In the genomic region with DNA sequence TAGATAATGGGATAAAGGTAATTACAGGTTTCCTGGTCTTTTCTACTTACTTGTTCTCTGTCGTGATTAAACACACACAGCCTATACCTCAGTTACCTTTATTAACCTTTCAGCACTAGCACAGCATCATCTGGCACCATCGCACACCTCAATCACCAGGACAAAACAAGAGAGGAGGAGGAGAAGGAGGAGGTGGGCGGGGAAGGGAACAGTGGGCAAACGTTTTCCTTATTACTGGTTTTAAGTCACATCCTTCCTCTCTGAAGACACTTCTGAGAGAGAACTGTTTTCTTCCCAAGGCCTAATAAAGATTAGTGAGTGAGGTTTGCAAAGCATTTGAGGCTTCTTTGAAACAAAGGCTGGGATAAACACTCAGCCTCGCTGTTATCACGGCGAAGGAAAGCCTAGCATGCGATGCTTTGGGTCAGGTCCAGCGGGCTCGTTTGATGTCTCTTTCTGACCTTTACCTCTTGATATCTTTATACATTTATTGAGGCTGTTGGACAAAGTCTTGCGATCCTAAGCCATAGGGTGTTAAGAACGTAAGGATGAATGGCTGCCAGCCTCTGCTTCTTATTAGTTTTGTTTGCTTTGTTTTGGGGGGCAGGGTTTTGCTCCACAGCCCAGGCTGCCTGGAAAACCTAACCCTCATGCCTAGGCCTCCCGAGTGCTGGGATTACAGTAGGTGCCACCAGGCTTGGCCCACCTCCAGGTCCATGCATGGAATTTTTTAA, we compare ENCODE assay signal across 17 mouse cellular contexts. TPM values are rescaled to one million over a fixed set of nuclear protein-coding genes. Genes with fewer than 3 reads are reported as not detected.
DNase-seq lines count a peak whose midpoint lies in the region; ATAC-seq and TF ChIP-seq lines count a peak whose summit lies in the region.
"Had no signal": no experiment of that assay in that cellular context is flagged by ENCODE, and none has a peak within 500 bp of the region (broad histone marks: within the 10 kb centered on the region; RNA-seq: fewer than 3 reads in every experiment).

No protein-coding gene starts in this region.

- no peaks in the 10 kb centered on the region for H3K9me3 ChIP-seq in liver, postnatal 0 days (ENCODE audit: low read length)
- no peaks in the 10 kb centered on the region for H3K9me3 ChIP-seq in liver, embryonic 12.5 days (replicated peaks)
- H3K9me3 ChIP-seq in midbrain, embryonic 14.5 days (ENCODE audit: control insufficient read depth, low read length), result no peaks in the 10 kb centered on the region
- H3K9me3 ChIP-seq: forebrain, embryonic 13.5 days; limb, embryonic 15.5 days; midbrain, embryonic 10.5 days had no signal

- WGBS in liver, postnatal 0 days (ENCODE audit: insufficient replicate concordance), result 43% methylated on average over 13 of the region's 13 CpGs
- 53% methylated on average over 13 of the region's 13 CpGs for WGBS in liver, embryonic 12.5 days (ENCODE audit: insufficient replicate concordance)
- 17% methylated on average over 13 of the region's 13 CpGs for WGBS in small intestine, adult 2 months
- 39% methylated on average over 13 of the region's 13 CpGs for WGBS in midbrain, embryonic 14.5 days

- H3K27me3 ChIP-seq in liver, postnatal 0 days (ENCODE audit: insufficient read depth, low read length), result no peaks in the 10 kb centered on the region
- no peaks in the 10 kb centered on the region for H3K27me3 ChIP-seq in liver, embryonic 12.5 days (replicated peaks)
- H3K27me3 ChIP-seq in small intestine, adult 2 months (ENCODE audit: control insufficient read depth, insufficient read depth, low read length), result no peaks in the 10 kb centered on the region
- H3K27me3 ChIP-seq in midbrain, embryonic 14.5 days (ENCODE audit: control insufficient read depth, insufficient read depth, low read length), result no peaks in the 10 kb centered on the region
- H3K27me3 ChIP-seq: CH12.LX; forebrain, embryonic 13.5 days; limb, embryonic 15.5 days had no signal

- no peaks in the 10 kb centered on the region; the same call in 1 of the 2 replicates for H3K36me3 ChIP-seq in liver, postnatal 0 days (replicated peaks; ENCODE audit: insufficient read depth, low read length)
- no peaks in the 10 kb centered on the region for H3K36me3 ChIP-seq in liver, embryonic 12.5 days
- H3K36me3 ChIP-seq in small intestine, adult 2 months (ENCODE audit: control insufficient read depth, insufficient read depth, low read length), result 0 out of 2 replicates have a peak, but pooled peaks cover 1% of the 10 kb centered on the region
- no peaks in the 10 kb centered on the region for H3K36me3 ChIP-seq in midbrain, embryonic 14.5 days (ENCODE audit: control insufficient read depth, insufficient read depth, low read length)
- H3K36me3 ChIP-seq: limb, embryonic 15.5 days; midbrain, embryonic 10.5 days had no signal

- no peak for ATAC-seq in liver, postnatal 0 days
- no peak for ATAC-seq in liver, embryonic 12.5 days
- ATAC-seq in midbrain, embryonic 14.5 days (ENCODE audit: low FRiP score, low TSS enrichment), result no peak
- ATAC-seq: forebrain, embryonic 13.5 days had no signal

- H3K4me2 ChIP-seq in liver, postnatal 0 days (ENCODE audit: low read depth, low read length), result no peak overlapping the region
- no peak overlapping the region for H3K4me2 ChIP-seq in liver, embryonic 12.5 days
- H3K4me2 ChIP-seq in midbrain, embryonic 14.5 days (ENCODE audit: low read length), result no peak overlapping the region
- H3K4me2 ChIP-seq: forebrain, embryonic 13.5 days; limb, embryonic 15.5 days had no signal

- H3K9ac ChIP-seq in liver, postnatal 0 days (replicated peaks), result no peak overlapping the region; the same call in 1 of the 2 replicates
- H3K9ac ChIP-seq in liver, embryonic 12.5 days, result no peak overlapping the region
- H3K9ac ChIP-seq in midbrain, embryonic 14.5 days (replicated peaks; ENCODE audit: low read length), result no peak overlapping the region
- H3K9ac ChIP-seq: forebrain, embryonic 13.5 days; limb, embryonic 15.5 days had no signal

- DNase-seq in adrenal gland, adult 2 months, result peak; percentile 53
- no peak for DNase-seq in adrenal gland, postnatal 4 days (ENCODE audit: low spot score in 2 of 2)
- peak; percentile 14 for DNase-seq in liver, postnatal 0 days
- DNase-seq in brain, embryonic 14.5 days (ENCODE audit: low read depth), result peak; percentile 31
- DNase-seq in midbrain, embryonic 14.5 days, result no peak
- no peak for DNase-seq in embryo, embryonic 10.5 days (ENCODE audit: low spot score)
- DNase-seq: cerebellum, postnatal 10 days; kidney, postnatal 10 days; lung, adult 2 months; retina, postnatal 1 day had no signal

- TF ChIP-seq EP300 in liver, postnatal 0 days (IDR thresholded peaks at IDR 0.05; ENCODE audit: low read depth), result no peak

- no peak overlapping the region for H3K4me3 ChIP-seq in liver, postnatal 0 days (ENCODE audit: low read depth, low read length)
- H3K4me3 ChIP-seq in liver, embryonic 12.5 days, result no peak overlapping the region
- H3K4me3 ChIP-seq in small intestine, adult 2 months (ENCODE audit: low read depth, low read length), result no peak overlapping the region
- no peak overlapping the region for H3K4me3 ChIP-seq in midbrain, embryonic 14.5 days (replicated peaks; ENCODE audit: low read depth, low read length)
- H3K4me3 ChIP-seq: forebrain, embryonic 13.5 days; limb, embryonic 15.5 days; midbrain, embryonic 10.5 days; myocyte had no signal

- no peak for TF ChIP-seq POLR2A in brain, embryonic 14.5 days (IDR thresholded peaks at IDR 0.05; ENCODE audit: borderline replicate concordance, extremely low read depth, insufficient read depth, insufficient read length, poor library complexity, severe bottlenecking)
- no peak for TF ChIP-seq POLR2A in small intestine, adult 2 months (IDR thresholded peaks at IDR 0.05; ENCODE audit: low read depth, low read length)

- H3K27ac ChIP-seq in liver, postnatal 0 days (ENCODE audit: low read depth), result no peak overlapping the region
- no peak overlapping the region for H3K27ac ChIP-seq in liver, embryonic 12.5 days
- peak overlapping the region; percentile 74 for H3K27ac ChIP-seq in small intestine, adult 2 months (ENCODE audit: insufficient read depth, low read depth, low read length)
- H3K27ac ChIP-seq in midbrain, embryonic 14.5 days (replicated peaks; ENCODE audit: low read depth, low read length), result no peak overlapping the region
- H3K27ac ChIP-seq: forebrain, embryonic 13.5 days; midbrain, embryonic 10.5 days had no signal

- no peak for TF ChIP-seq CTCF in liver, postnatal 0 days (IDR thresholded peaks at IDR 0.05; ENCODE audit: low read depth)
- TF ChIP-seq CTCF in brain, embryonic 14.5 days (IDR thresholded peaks at IDR 0.05; ENCODE audit: borderline replicate concordance, extremely low read depth, insufficient read depth, insufficient read length), result no peak
- no peak for TF ChIP-seq CTCF in small intestine, adult 2 months (IDR thresholded peaks at IDR 0.05; ENCODE audit: extremely low read depth, insufficient read length, insufficient replicate concordance, low read depth, low read length)

- peaks cover 21% of the 10 kb centered on the region for H3K4me1 ChIP-seq in liver, postnatal 0 days (ENCODE audit: insufficient read depth)
- H3K4me1 ChIP-seq in liver, embryonic 12.5 days, result peaks cover 40% of the 10 kb centered on the region
- H3K4me1 ChIP-seq in small intestine, adult 2 months (ENCODE audit: control insufficient read depth, insufficient read depth, insufficient read length, low read length), result peaks cover 33% of the 10 kb centered on the region
- H3K4me1 ChIP-seq in midbrain, embryonic 14.5 days (ENCODE audit: control insufficient read depth, insufficient read depth, low read length), result no peaks in the 10 kb centered on the region

RNA-seq across cellular contexts. Expression of gene Rnf43, which starts 20.5 kb away (rescaled TPM):
- 1 to 10 TPM; 3.8 to 7.8 TPM for total RNA-seq in adrenal gland, adult 2 months (2021)
- 5.3 and 6.4 TPM in 2 replicates for polyA plus RNA-seq in adrenal gland, adult 2 months (2012; rRNA removed)
- 1 to 10 TPM; 4.4 to 5.7 TPM for total RNA-seq in adrenal gland, postnatal 4 days (2021)
- polyA plus RNA-seq in liver, postnatal 0 days (2015; fragmentation: Nextera tagmentation; extraction: Ambion mirVana), result 4.2 and 5.8 TPM in 2 replicates
- polyA plus RNA-seq in liver, embryonic 12.5 days (2016; fragmentation: Nextera tagmentation; extraction: Ambion mirVana), result 5.3 and 6.9 TPM in 2 replicates
- polyA plus RNA-seq in brain, embryonic 14.5 days (2012; rRNA removed), result 0.87 and 1.4 TPM in 2 replicates
- polyA plus RNA-seq in small intestine, adult 2 months (2012; rRNA removed), result 16.3 and 19.6 TPM in 2 replicates
- polyA plus RNA-seq in midbrain, embryonic 14.5 days (2014; fragmentation: Nextera tagmentation; extraction: Ambion mirVana), result 0.28 and 0.78 TPM in 2 replicates
- polyA plus RNA-seq: myocyte had no signal

RNA-seq across cellular contexts. Expression of gene Supt4a, which starts 54.3 kb away (rescaled TPM):
- 10 to 100 TPM; 43.3 to 74.3 TPM for total RNA-seq in adrenal gland, adult 2 months (2021)
- 18.5 and 21.4 TPM in 2 replicates for polyA plus RNA-seq in adrenal gland, adult 2 months (2012; rRNA removed)
- 10 to 100 TPM; 88.2 to 89.0 TPM for total RNA-seq in adrenal gland, postnatal 4 days (2021)
- 114 and 120 TPM in 2 replicates for polyA plus RNA-seq in liver, postnatal 0 days (2015; fragmentation: Nextera tagmentation; extraction: Ambion mirVana)
- polyA plus RNA-seq in liver, embryonic 12.5 days (2016; fragmentation: Nextera tagmentation; extraction: Ambion mirVana), result 207 and 209 TPM in 2 replicates
- polyA plus RNA-seq in brain, embryonic 14.5 days (2012; rRNA removed), result 118 and 147 TPM in 2 replicates
- 21.5 and 43.3 TPM in 2 replicates for polyA plus RNA-seq in small intestine, adult 2 months (2012; rRNA removed)
- 150 and 163 TPM in 2 replicates for polyA plus RNA-seq in midbrain, embryonic 14.5 days (2014; fragmentation: Nextera tagmentation; extraction: Ambion mirVana)

Comparison
In these comparisons a context has a peak if more than half of its experiments do, and no peak if none do; other contexts are left out.
1. DNase-seq: peak in adrenal gland, adult 2 months (single experiment), liver, postnatal 0 days (single experiment) and brain, embryonic 14.5 days (single experiment); none in adrenal gland, postnatal 4 days (0 of 2), midbrain, embryonic 14.5 days (single experiment) and embryo, embryonic 10.5 days (single experiment).